Comparison of ENCODE assay signal across 36 mouse cellular contexts in the genomic region with DNA sequence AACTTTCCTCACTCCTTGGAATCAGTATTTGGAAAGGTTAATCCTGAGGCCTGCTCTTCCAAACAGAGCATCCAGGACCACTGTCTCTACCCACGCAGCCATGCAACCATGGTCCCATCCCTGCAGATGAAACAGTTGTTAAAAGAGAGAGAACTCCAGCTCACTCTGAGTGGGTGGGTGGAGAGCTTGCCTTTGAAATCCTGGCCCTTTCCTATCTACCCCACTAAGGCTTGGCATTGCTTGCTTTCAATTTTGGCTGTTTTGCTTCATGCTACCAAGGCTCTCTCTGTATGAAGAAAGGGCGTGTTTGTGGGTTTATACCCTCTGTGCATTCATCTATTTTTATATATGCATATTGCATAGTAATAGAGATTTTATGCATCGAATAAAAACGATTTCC. TPM values are rescaled to one million over a fixed set of nuclear protein-coding genes. Genes with fewer than 3 reads are reported as not detected.
DNase-seq lines count a peak whose midpoint lies in the region; ATAC-seq and TF ChIP-seq lines count a peak whose summit lies in the region.
"Had no signal": no experiment of that assay in that cellular context is flagged by ENCODE, and none has a peak within 500 bp of the region (broad histone marks: within the 10 kb centered on the region; RNA-seq: fewer than 3 reads in every experiment).

No protein-coding gene starts in this region.

- H3K4me3 ChIP-seq in forebrain, embryonic 14.5 days (ENCODE audit: low read depth, low read length) = no peak overlapping the region
- H3K4me3 ChIP-seq in forebrain, embryonic 12.5 days (replicated peaks) = no peak overlapping the region
- H3K4me3 ChIP-seq in layer of hippocampus, adult 2 months = no peak overlapping the region
- H3K4me3 ChIP-seq in neural tube, embryonic 15.5 days (replicated peaks) = no peak overlapping the region
- H3K4me3 ChIP-seq in forebrain, postnatal 0 days (ENCODE audit: low read depth, low read length) = no peak overlapping the region
- H3K4me3 ChIP-seq in stomach, postnatal 0 days (ENCODE audit: low read depth, low read length) = no peak overlapping the region
- H3K4me3 ChIP-seq: embryonic facial prominence, embryonic 12.5 days; hindbrain, embryonic 10.5 days; limb, embryonic 12.5 days; liver, embryonic 15.5 days; lung, embryonic 15.5 days; megakaryocyte, embryonic 14.5 days; midbrain, embryonic 12.5 days; myocyte had no signal

- ATAC-seq in forebrain, embryonic 14.5 days = no peak
- ATAC-seq in forebrain, embryonic 12.5 days (ENCODE audit: low FRiP score) = no peak
- no peak for ATAC-seq in neural tube, embryonic 15.5 days (ENCODE audit: low FRiP score)
- ATAC-seq in forebrain, postnatal 0 days = peak; percentile 25; the same call in 1 of the 2 replicates
- ATAC-seq in stomach, postnatal 0 days (ENCODE audit: low FRiP score, low TSS enrichment) = no peak
- ATAC-seq: intestine, postnatal 0 days had no signal

- no peak overlapping the region for H3K9ac ChIP-seq in forebrain, embryonic 14.5 days (ENCODE audit: low read length)
- H3K9ac ChIP-seq in forebrain, embryonic 12.5 days = no peak overlapping the region
- no peak overlapping the region for H3K9ac ChIP-seq in neural tube, embryonic 15.5 days (replicated peaks)
- H3K9ac ChIP-seq in forebrain, postnatal 0 days = no peak overlapping the region
- no peak overlapping the region for H3K9ac ChIP-seq in stomach, postnatal 0 days (ENCODE audit: low read length)
- H3K9ac ChIP-seq: embryonic facial prominence, embryonic 12.5 days; limb, embryonic 12.5 days; liver, embryonic 15.5 days; lung, embryonic 15.5 days; midbrain, embryonic 12.5 days had no signal

- WGBS in forebrain, embryonic 14.5 days = 87% methylated on average over 4 of the region's 4 CpGs
- 90% methylated on average over 4 of the region's 4 CpGs for WGBS in forebrain, embryonic 12.5 days
- 77% methylated on average over 4 of the region's 4 CpGs for WGBS in neural tube, embryonic 15.5 days
- 62% methylated on average over 4 of the region's 4 CpGs for WGBS in forebrain, postnatal 0 days
- 81% methylated on average over 4 of the region's 4 CpGs for WGBS in stomach, postnatal 0 days

- no peak overlapping the region for H3K4me2 ChIP-seq in forebrain, embryonic 14.5 days (ENCODE audit: low read length)
- no peak overlapping the region for H3K4me2 ChIP-seq in forebrain, embryonic 12.5 days
- H3K4me2 ChIP-seq in neural tube, embryonic 15.5 days = no peak overlapping the region
- H3K4me2 ChIP-seq in forebrain, postnatal 0 days (ENCODE audit: low read depth) = no peak overlapping the region
- H3K4me2 ChIP-seq in stomach, postnatal 0 days (replicated peaks; ENCODE audit: low read depth) = no peak overlapping the region
- H3K4me2 ChIP-seq: embryonic facial prominence, embryonic 12.5 days; limb, embryonic 12.5 days; liver, embryonic 15.5 days; lung, embryonic 15.5 days; midbrain, embryonic 12.5 days had no signal

- DNase-seq in forebrain, embryonic 14.5 days (ENCODE audit: low spot score) = no peak
- no peak for DNase-seq in layer of hippocampus, adult 2 months (ENCODE audit: low spot score in 2 of 2)
- no peak for DNase-seq in layer of hippocampus, postnatal 36 days
- no peak for DNase-seq in neural tube, embryonic 10.5 days (ENCODE audit: extremely low spot score, low spot score)
- DNase-seq in forebrain, postnatal 0 days = no peak
- no peak for DNase-seq in stomach, postnatal 0 days (ENCODE audit: low spot score)
- DNase-seq: adrenal gland, adult 8-10 months; cerebellum, adult 9-10 months; cerebellum, postnatal 36 days; embryo, embryonic 11 days; gastrocnemius, postnatal 14 days; heart, postnatal 14 days; kidney, adult 9 months; kidney, postnatal 10 days; retina, postnatal 1 day had no signal

- no peak for TF ChIP-seq CTCF in layer of hippocampus, adult 2 months (conservative IDR thresholded peaks at IDR 0.05)
- TF ChIP-seq CTCF in forebrain, postnatal 0 days (IDR thresholded peaks at IDR 0.05; ENCODE audit: low read depth) = no peak
- no peak for TF ChIP-seq CTCF in stomach, postnatal 0 days (IDR thresholded peaks at IDR 0.05; ENCODE audit: low read depth)

- H3K27me3 ChIP-seq in forebrain, embryonic 14.5 days (replicated peaks; ENCODE audit: control insufficient read depth, insufficient read depth, low read length) = no peaks in the 10 kb centered on the region
- H3K27me3 ChIP-seq in forebrain, embryonic 12.5 days = no peaks in the 10 kb centered on the region
- no peaks in the 10 kb centered on the region for H3K27me3 ChIP-seq in neural tube, embryonic 15.5 days (replicated peaks)
- no peaks in the 10 kb centered on the region for H3K27me3 ChIP-seq in forebrain, postnatal 0 days (ENCODE audit: insufficient read depth, low read length)
- H3K27me3 ChIP-seq in stomach, postnatal 0 days (ENCODE audit: control insufficient read depth, insufficient read depth, low read length) = no peaks in the 10 kb centered on the region
- H3K27me3 ChIP-seq: embryonic facial prominence, embryonic 12.5 days; limb, embryonic 12.5 days; liver, embryonic 15.5 days; lung, embryonic 15.5 days; megakaryocyte, embryonic 14.5 days; midbrain, embryonic 12.5 days had no signal

- TF ChIP-seq EP300 in stomach, postnatal 0 days (optimal IDR thresholded peaks at IDR 0.05) = no peak

- H3K27ac ChIP-seq in forebrain, embryonic 14.5 days (ENCODE audit: low read depth, low read length) = peak overlapping the region; percentile 41; the same call in 1 of the 2 replicates
- H3K27ac ChIP-seq in forebrain, embryonic 12.5 days = no peak overlapping the region
- peak overlapping the region; percentile 29; the same call in 1 of the 2 replicates for H3K27ac ChIP-seq in layer of hippocampus, adult 2 months
- H3K27ac ChIP-seq in neural tube, embryonic 15.5 days (replicated peaks) = 0 out of 2 replicates have a peak overlapping the region, but pooled peaks have one; percentile 28
- H3K27ac ChIP-seq in forebrain, postnatal 0 days (ENCODE audit: low read depth, low read length) = no peak overlapping the region
- H3K27ac ChIP-seq in stomach, postnatal 0 days (replicated peaks) = no peak overlapping the region
- H3K27ac ChIP-seq: embryonic facial prominence, embryonic 12.5 days; hindbrain, embryonic 10.5 days; limb, embryonic 12.5 days; liver, embryonic 15.5 days; lung, embryonic 15.5 days; midbrain, embryonic 12.5 days had no signal

- H3K36me3 ChIP-seq in forebrain, embryonic 14.5 days (ENCODE audit: control insufficient read depth, insufficient read depth, low read length) = no peaks in the 10 kb centered on the region
- H3K36me3 ChIP-seq in forebrain, embryonic 12.5 days (replicated peaks) = no peaks in the 10 kb centered on the region
- H3K36me3 ChIP-seq in neural tube, embryonic 15.5 days = no peaks in the 10 kb centered on the region
- H3K36me3 ChIP-seq in forebrain, postnatal 0 days (ENCODE audit: insufficient read depth) = no peaks in the 10 kb centered on the region
- H3K36me3 ChIP-seq in stomach, postnatal 0 days (ENCODE audit: control insufficient read depth, insufficient read depth, low read length) = no peaks in the 10 kb centered on the region
- H3K36me3 ChIP-seq: embryonic facial prominence, embryonic 12.5 days; G1E; hindbrain, embryonic 10.5 days; limb, embryonic 12.5 days; liver, embryonic 15.5 days; lung, embryonic 15.5 days; midbrain, embryonic 12.5 days had no signal

- no peaks in the 10 kb centered on the region for H3K9me3 ChIP-seq in forebrain, embryonic 14.5 days (replicated peaks; ENCODE audit: control insufficient read depth, low read length)
- no peaks in the 10 kb centered on the region for H3K9me3 ChIP-seq in forebrain, embryonic 12.5 days
- no peaks in the 10 kb centered on the region for H3K9me3 ChIP-seq in neural tube, embryonic 15.5 days (replicated peaks)
- H3K9me3 ChIP-seq in forebrain, postnatal 0 days (ENCODE audit: low read length) = no peaks in the 10 kb centered on the region
- H3K9me3 ChIP-seq in stomach, postnatal 0 days (ENCODE audit: control insufficient read depth, low read length) = no peaks in the 10 kb centered on the region
- H3K9me3 ChIP-seq: embryonic facial prominence, embryonic 12.5 days; hindbrain, embryonic 10.5 days; limb, embryonic 12.5 days; liver, embryonic 15.5 days; lung, embryonic 15.5 days; midbrain, embryonic 12.5 days had no signal

- peaks cover 8% of the 10 kb centered on the region; the same call in 1 of the 2 replicates for H3K4me1 ChIP-seq in forebrain, embryonic 14.5 days (ENCODE audit: control insufficient read depth, insufficient read depth, low read length)
- H3K4me1 ChIP-seq in forebrain, embryonic 12.5 days = peaks cover 7% of the 10 kb centered on the region
- peaks cover 18% of the 10 kb centered on the region for H3K4me1 ChIP-seq in neural tube, embryonic 15.5 days
- peaks cover 20% of the 10 kb centered on the region; the same call in 1 of the 2 replicates for H3K4me1 ChIP-seq in forebrain, postnatal 0 days (ENCODE audit: insufficient read depth)
- H3K4me1 ChIP-seq in stomach, postnatal 0 days (replicated peaks; ENCODE audit: control insufficient read depth, insufficient read depth) = no peaks in the 10 kb centered on the region
- H3K4me1 ChIP-seq: embryonic facial prominence, embryonic 12.5 days; hindbrain, embryonic 10.5 days; liver, embryonic 15.5 days; megakaryocyte, embryonic 14.5 days; midbrain, embryonic 12.5 days had no signal

RNA-seq across cellular contexts. Expression of gene Gm11011, which starts 12.0 kb away (rescaled TPM):
- not detected in 2 replicates for polyA plus RNA-seq in forebrain, embryonic 14.5 days (2014; fragmentation: Nextera tagmentation; extraction: Ambion mirVana)
- not detected in 2 replicates for polyA plus RNA-seq in forebrain, embryonic 12.5 days (2016; fragmentation: Nextera tagmentation; extraction: Ambion mirVana)
- total RNA-seq in layer of hippocampus, adult 2 months (2021) = not detected
- not detected for total RNA-seq in layer of hippocampus, postnatal 36 days (2021)
- not detected in 2 replicates for polyA plus RNA-seq in neural tube, embryonic 15.5 days (2015; fragmentation: Nextera tagmentation; extraction: Ambion mirVana)
- total RNA-seq in forebrain, postnatal 0 days (2014; rRNA removed) = not detected in 2 replicates
- polyA plus RNA-seq in forebrain, postnatal 0 days (2015; fragmentation: Nextera tagmentation; extraction: Ambion mirVana) = not detected in 2 replicates
- not detected in 2 replicates for polyA plus RNA-seq in stomach, postnatal 0 days (2015; fragmentation: Nextera tagmentation; extraction: Ambion mirVana)
- total RNA-seq: adrenal gland, adult 8-10 months; adrenal gland, postnatal 4 days; G1E; gastrocnemius, postnatal 14 days; granulocyte monocyte progenitor cell, adult 5-6 weeks; heart, postnatal 14 days; layer of hippocampus, postnatal 14 days; liver, adult 2 months; midbrain, postnatal 0 days had no signal
- polyA plus RNA-seq: embryonic facial prominence, embryonic 12.5 days; G1E; heart, embryonic 14.5 days; hindbrain, embryonic 10.5 days; intestine, postnatal 0 days; large intestine, adult 2 months; limb, embryonic 12.5 days; liver, adult 2 months; liver, embryonic 15.5 days; lung, embryonic 15.5 days; midbrain, embryonic 12.5 days; midbrain, postnatal 0 days; myocyte; neural tube, embryonic 14.5 days; urinary bladder, adult 2 months had no signal

RNA-seq across cellular contexts. Expression of gene Tshz2, which starts 33.2 kb away (rescaled TPM):
- polyA plus RNA-seq in forebrain, embryonic 14.5 days (2014; fragmentation: Nextera tagmentation; extraction: Ambion mirVana) = 3.4 and 5.9 TPM in 2 replicates
- 8.4 TPM in 2 replicates for polyA plus RNA-seq in forebrain, embryonic 12.5 days (2016; fragmentation: Nextera tagmentation; extraction: Ambion mirVana)
- total RNA-seq in layer of hippocampus, adult 2 months (2021) = 10 to 100 TPM; 25.1 to 33.5 TPM
- 10 to 100 TPM; 29.6 to 34.3 TPM for total RNA-seq in layer of hippocampus, postnatal 36 days (2021)
- polyA plus RNA-seq in neural tube, embryonic 15.5 days (2015; fragmentation: Nextera tagmentation; extraction: Ambion mirVana) = 40.1 and 50.4 TPM in 2 replicates
- 26.1 and 29.2 TPM in 2 replicates for total RNA-seq in forebrain, postnatal 0 days (2014; rRNA removed)
- polyA plus RNA-seq in forebrain, postnatal 0 days (2015; fragmentation: Nextera tagmentation; extraction: Ambion mirVana) = 8.8 and 19.7 TPM in 2 replicates
- polyA plus RNA-seq in stomach, postnatal 0 days (2015; fragmentation: Nextera tagmentation; extraction: Ambion mirVana) = 5.4 and 6.7 TPM in 2 replicates
- total RNA-seq: granulocyte monocyte progenitor cell, adult 5-6 weeks had no signal
- polyA plus RNA-seq: G1E, myocyte had no signal

Comparison
In these comparisons a context has a peak if more than half of its experiments do, and no peak if none do; other contexts are left out.
1. H3K27ac ChIP-seq: peak in forebrain, embryonic 14.5 days (single experiment), layer of hippocampus, adult 2 months (single experiment) and neural tube, embryonic 15.5 days (single experiment); none in forebrain, embryonic 12.5 days (single experiment), forebrain, postnatal 0 days (single experiment) and stomach, postnatal 0 days (single experiment).